Mouse (Mus musculus): ENCODE data around the gene Glra1. TPM values are rescaled to one million over a fixed set of nuclear protein-coding genes. Genes with fewer than 3 reads are reported as not detected.

The Glra1 gene
- polyA plus RNA-seq, 1 experiment from 2014 or later: 0.39 TPM

DNA sequence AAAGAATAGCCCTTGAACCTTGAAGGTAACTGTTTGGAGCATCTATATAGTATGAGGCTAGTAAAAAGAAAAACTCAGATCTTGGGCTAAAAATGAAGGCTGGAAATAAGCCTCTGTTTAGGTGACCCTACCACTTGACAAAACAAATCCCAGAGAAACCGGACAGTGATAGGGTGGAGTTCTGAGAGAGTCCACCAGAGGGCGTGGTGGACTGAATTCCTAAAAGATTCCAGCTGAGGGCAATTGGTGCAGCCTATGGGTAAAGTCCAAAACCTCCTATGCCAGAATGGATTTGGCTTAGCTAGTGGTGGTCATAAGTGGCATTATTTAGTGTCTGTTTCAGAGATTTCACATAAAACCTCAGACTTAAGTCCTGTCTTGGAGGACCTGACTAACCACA lies 36.9 kb downstream of the Glra1 start:
- no peaks in the 10 kb centered on the region for H3K9me3 ChIP-seq
- 15% methylated on average over 2 of the region's 2 CpGs for WGBS
- H3K27ac ChIP-seq (replicated peaks): no peak overlapping the region
- peak; percentile 53 for DNase-seq (ENCODE audit: low spot score)
- H3K4me3 ChIP-seq: no peak overlapping the region
- H3K4me1 ChIP-seq: peaks cover 9% of the 10 kb centered on the region
- no peaks in the 10 kb centered on the region for H3K27me3 ChIP-seq (replicated peaks; ENCODE audit: low read depth, poor library complexity, severe bottlenecking)
- no peaks in the 10 kb centered on the region for H3K36me3 ChIP-seq (replicated peaks)

DNA sequence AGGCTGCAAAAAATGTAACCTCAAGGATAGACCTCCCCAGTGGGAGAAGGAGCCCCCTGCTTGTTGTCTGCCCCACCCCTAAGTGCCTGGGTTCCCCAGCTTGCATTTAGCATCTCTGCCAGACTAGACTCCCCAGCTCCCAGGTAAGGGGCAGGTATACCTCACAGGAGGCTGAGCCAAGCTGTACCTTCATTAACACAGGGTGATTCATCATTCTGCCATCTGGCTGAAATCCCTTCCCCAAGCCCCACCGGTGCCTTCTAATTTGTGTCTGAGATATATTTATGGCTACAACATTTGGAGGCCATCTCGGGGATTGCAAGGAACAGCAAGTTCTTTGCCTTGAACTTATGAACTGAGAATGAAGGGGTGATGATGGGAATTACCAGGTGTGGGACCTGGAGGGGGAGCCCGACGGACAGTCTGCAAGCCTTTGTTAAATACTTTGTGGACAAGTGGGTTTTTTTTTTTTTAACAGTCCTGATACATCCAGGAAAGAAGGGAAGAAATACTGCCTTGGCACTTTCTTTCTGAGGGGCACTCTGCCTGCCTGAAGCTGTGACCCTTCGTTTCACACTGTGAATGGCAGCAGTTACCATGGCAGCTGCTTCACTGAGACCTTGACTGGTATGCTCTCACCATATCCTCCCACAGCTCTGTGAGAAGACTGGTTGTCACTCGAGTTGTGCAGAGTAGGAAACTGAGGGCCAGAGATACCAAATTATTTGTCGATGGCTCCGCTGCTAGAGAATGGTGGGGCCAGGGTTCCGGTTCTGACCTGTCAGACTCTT lies 41.5 kb downstream of the Glra1 start:
- Histone ChIP-seq H3K36me3 (replicated peaks) (no peaks in the 10 kb centered on the region), H3K4me3 (no peak overlapping the region), H3K9me3 (no peaks in the 10 kb centered on the region), H3K27me3 (replicated peaks; ENCODE audit: low read depth, poor library complexity, severe bottlenecking) (no peaks in the 10 kb centered on the region), H3K27ac (replicated peaks) (no peak overlapping the region), H3K4me1 (peaks cover 9% of the 10 kb centered on the region)
- no peak for DNase-seq (ENCODE audit: low spot score)
- 75% methylated on average over 9 of the region's 9 CpGs for WGBS

DNA sequence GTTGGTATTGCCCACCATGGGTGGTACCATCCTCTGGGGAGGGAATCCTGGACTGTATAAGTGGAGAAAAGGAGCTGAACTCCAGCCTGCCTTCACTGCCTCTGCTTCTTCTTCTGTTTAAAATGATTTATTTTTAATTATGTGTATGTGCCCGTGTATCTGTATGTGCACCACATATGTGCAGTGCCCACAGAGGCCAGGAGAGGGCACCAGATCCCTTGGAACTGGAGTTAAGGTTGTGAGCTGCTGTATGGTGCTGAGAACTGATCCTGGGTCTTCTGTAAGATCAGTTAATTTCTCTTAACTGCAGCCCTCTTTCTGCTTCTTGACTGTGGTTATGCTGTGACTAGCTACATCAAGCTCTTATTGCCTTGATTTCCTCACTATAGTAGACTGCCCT lies 62.3 kb downstream of the Glra1 start:
- Histone ChIP-seq H3K4me1 (no peaks in the 10 kb centered on the region), H3K4me3 (no peak overlapping the region), H3K27me3 (replicated peaks; ENCODE audit: low read depth, poor library complexity, severe bottlenecking) (no peaks in the 10 kb centered on the region), H3K9me3 (no peaks in the 10 kb centered on the region), H3K36me3 (replicated peaks) (no peaks in the 10 kb centered on the region), H3K27ac (replicated peaks) (no peak overlapping the region)
- no peak for DNase-seq (ENCODE audit: low spot score)
- 81% methylated on average over 1 of the region's 1 CpGs for WGBS

DNA sequence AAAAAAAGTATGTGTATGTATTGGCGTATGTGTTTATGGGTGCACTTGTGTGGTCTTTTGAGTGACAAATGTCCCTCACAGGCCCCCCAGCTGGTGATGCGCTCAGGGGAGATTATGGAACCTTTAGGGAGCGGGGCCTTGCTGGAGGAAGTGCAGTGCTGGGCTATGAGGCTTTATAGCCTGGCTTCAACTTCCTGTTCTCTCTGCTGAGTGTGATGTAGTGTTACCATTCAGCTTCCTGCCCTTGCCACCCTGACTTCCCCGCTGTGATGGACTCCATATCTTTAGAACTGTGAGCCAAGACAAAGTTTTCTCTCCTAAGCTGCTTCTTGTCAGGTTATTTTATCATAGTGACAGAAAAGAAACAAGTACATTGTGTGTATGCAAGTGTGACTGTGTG lies 65.3 kb downstream of the Glra1 start:
- Histone ChIP-seq H3K4me3 (no peak overlapping the region), H3K27ac (replicated peaks) (no peak overlapping the region), H3K4me1 (peaks cover 3% of the 10 kb centered on the region; the same call in 1 of the 2 replicates), H3K36me3 (replicated peaks) (no peaks in the 10 kb centered on the region), H3K27me3 (replicated peaks; ENCODE audit: low read depth, poor library complexity, severe bottlenecking) (no peaks in the 10 kb centered on the region), H3K9me3 (no peaks in the 10 kb centered on the region)
- WGBS: 69% methylated on average over 4 of the region's 4 CpGs
- no peak for DNase-seq (ENCODE audit: low spot score)

DNA sequence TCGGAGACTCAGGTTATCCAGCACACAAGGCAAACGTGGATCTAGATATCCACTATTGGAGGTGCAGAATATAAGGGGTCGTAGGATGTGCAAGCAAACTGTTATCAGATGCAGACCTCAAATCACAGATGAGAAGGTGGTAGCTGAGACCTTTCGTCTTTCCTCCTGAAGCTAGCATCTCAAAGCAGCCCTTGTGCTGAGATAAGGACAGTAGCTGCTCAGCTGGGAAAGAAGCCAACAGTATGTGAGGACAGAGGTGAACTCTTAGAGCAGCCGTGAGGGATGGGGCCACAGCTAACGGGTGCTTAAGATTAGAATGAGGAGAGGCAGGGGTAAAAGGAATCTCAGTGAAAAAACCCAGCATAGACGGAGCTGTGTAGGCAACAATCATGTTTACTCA lies 65.9 kb downstream of the Glra1 start:
- no peak overlapping the region for H3K4me3 ChIP-seq
- H3K27me3 ChIP-seq (replicated peaks; ENCODE audit: low read depth, poor library complexity, severe bottlenecking): no peaks in the 10 kb centered on the region
- DNase-seq (ENCODE audit: low spot score): no peak
- WGBS: 70% methylated on average over 7 of the region's 7 CpGs
- no peaks in the 10 kb centered on the region for H3K9me3 ChIP-seq
- H3K36me3 ChIP-seq (replicated peaks): no peaks in the 10 kb centered on the region
- H3K4me1 ChIP-seq: peaks cover 3% of the 10 kb centered on the region; the same call in 1 of the 2 replicates
- H3K27ac ChIP-seq (replicated peaks): no peak overlapping the region

DNA sequence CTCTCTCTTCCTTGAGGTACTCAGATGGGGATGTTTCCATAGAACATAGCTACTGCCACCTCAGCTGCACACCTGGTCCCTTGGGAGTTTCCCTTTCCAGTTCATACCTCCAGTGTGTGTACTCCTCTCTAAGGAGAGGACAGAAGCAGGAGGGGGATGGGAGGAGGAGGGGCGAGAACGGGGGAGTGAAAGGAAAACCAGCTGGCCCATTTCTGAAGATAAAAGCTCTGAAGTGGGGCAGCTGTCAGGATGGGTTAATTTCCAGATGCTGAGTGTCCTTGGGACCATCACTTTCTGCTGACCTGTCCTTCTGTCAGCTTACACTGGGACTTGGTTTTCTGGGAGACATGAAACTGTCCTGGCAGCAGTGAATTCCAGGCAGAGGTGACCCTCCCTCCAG lies 73.2 kb downstream of the Glra1 start:
- Histone ChIP-seq H3K27ac (replicated peaks) (no peak overlapping the region), H3K36me3 (replicated peaks) (no peaks in the 10 kb centered on the region), H3K27me3 (replicated peaks; ENCODE audit: low read depth, poor library complexity, severe bottlenecking) (no peaks in the 10 kb centered on the region), H3K9me3 (no peaks in the 10 kb centered on the region), H3K4me3 (no peak overlapping the region), H3K4me1 (peaks cover 3% of the 10 kb centered on the region; the same call in 1 of the 2 replicates)
- WGBS: 54% methylated on average over 2 of the region's 2 CpGs
- no peak for DNase-seq (ENCODE audit: low spot score)

DNA sequence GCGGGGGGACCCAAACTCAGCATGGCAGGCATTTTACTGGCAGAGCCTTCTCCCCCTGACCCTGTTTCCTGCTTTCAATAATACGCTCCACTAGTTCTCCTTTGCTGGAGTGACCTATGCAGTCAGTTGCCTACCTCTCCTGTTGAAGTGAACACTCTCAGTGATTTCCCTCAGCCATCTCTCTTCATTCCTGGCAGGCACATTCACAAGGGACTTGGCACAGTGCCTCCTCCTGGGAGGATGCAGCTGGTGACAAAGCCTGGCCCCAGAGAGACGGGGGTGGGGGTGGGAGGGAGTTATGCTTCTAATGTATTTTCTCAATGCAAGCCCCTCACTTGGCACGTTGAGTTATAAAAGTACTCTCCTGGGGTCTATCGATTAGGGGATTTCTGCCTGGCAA lies 74.6 kb downstream of the Glra1 start:
- Histone ChIP-seq H3K36me3 (replicated peaks) (no peaks in the 10 kb centered on the region), H3K4me1 (peaks cover 2% of the 10 kb centered on the region; the same call in 1 of the 2 replicates), H3K4me3 (no peak overlapping the region), H3K27me3 (replicated peaks; ENCODE audit: low read depth, poor library complexity, severe bottlenecking) (no peaks in the 10 kb centered on the region), H3K9me3 (no peaks in the 10 kb centered on the region), H3K27ac (replicated peaks) (no peak overlapping the region)
- no peak for DNase-seq (ENCODE audit: low spot score)
- WGBS: 80% methylated on average over 5 of the region's 5 CpGs

DNA sequence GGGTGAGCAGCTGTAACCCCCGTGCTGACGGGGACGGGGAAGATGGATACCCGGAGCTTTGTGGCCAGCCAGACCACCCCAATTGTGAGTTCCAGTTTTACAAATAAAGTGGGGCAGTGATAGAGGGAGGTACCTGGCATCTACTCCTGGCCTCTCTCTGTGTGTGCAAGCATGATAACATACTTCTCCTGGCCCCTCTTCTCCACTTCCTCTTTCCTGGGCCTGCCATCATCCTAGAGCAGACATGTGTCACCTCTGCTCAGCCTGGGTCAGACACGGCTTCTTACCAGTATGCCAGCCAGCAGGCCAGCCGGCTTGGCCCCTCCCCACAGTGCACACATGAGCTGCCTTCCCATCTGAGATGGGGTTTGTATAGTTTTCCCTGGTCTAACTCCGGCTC lies 77.3 kb downstream of the Glra1 start:
- no peak overlapping the region for H3K27ac ChIP-seq (replicated peaks)
- no peak for DNase-seq (ENCODE audit: low spot score)
- 89% methylated on average over 7 of the region's 7 CpGs for WGBS
- no peak overlapping the region for H3K4me3 ChIP-seq
- H3K4me1 ChIP-seq: no peaks in the 10 kb centered on the region
- no peaks in the 10 kb centered on the region for H3K27me3 ChIP-seq (replicated peaks; ENCODE audit: low read depth, poor library complexity, severe bottlenecking)
- H3K36me3 ChIP-seq (replicated peaks): no peaks in the 10 kb centered on the region
- no peaks in the 10 kb centered on the region for H3K9me3 ChIP-seq

DNA sequence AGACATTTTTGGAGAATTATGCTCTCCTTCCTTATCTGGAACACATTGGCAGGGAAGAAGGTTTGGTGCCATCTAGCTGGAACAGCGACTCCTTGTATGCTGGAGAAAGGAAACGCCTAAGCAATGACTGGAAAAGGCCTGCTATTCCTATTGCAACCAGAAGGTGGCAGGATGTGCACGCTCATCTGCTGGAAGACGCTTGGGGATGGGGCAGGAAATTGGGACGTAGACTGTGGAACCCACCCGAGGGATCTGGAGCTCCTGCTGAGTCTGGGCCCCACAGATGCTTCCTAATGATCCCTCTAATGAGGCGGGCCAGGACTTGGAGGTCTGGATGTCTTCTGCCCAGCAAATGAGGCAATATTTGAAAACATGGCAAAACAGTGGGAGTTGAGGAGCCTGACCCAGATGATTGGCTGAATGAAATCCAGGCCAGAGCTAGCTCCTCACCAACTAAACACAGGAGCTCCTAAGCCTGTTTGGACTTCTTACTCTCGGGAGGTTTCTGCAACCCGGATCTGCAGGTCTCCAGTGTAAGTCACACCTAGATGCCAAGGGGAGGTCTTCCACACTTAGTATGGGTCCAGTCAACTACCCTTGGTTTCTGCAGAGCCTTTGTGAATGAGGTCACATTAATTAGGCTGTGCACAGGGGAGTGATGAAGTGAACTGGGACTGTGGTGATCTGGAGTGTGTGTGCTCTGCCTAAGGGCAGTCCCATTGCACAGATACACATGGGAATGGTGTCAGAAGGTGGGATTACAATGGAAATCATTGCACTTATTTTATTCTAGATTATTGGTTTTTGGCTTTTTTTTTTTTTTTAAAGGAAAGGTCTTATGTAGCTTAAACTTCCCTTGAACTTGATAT lies 89.0 kb downstream of the Glra1 start:
- Histone ChIP-seq H3K9me3 (no peaks in the 10 kb centered on the region), H3K36me3 (replicated peaks) (0 out of 2 replicates have a peak, but pooled peaks cover 3% of the 10 kb centered on the region), H3K27ac (replicated peaks) (no peak overlapping the region), H3K27me3 (replicated peaks; ENCODE audit: low read depth, poor library complexity, severe bottlenecking) (no peaks in the 10 kb centered on the region), H3K4me3 (no peak overlapping the region), H3K4me1 (peaks cover 2% of the 10 kb centered on the region; the same call in 1 of the 2 replicates)
- DNase-seq (ENCODE audit: low spot score): peak; percentile 76
- 5% methylated on average over 9 of the region's 9 CpGs for WGBS

DNA sequence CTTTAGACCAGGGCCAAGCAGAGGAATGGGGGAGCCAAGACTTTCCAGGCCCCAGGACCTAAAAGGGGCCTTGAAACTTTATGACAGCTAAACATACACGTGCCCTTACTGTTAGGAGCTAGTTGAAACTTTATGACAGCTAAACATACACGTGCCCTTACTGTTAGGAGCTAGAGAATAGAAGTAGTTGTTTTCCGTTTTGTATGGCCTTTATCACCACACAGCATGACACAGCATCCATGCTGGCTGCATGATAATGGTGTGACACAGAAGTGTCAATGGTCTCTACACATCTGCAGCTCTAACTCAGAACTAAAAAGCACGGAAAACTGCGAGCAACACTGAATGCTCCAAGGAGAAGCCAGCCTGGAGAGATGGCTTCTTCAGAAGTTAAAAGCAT lies 90.3 kb downstream of the Glra1 start:
- no peak for DNase-seq (ENCODE audit: low spot score)
- Histone ChIP-seq H3K27ac (replicated peaks) (no peak overlapping the region), H3K36me3 (replicated peaks) (0 out of 2 replicates have a peak, but pooled peaks cover 3% of the 10 kb centered on the region), H3K4me3 (no peak overlapping the region), H3K9me3 (no peaks in the 10 kb centered on the region), H3K27me3 (replicated peaks; ENCODE audit: low read depth, poor library complexity, severe bottlenecking) (no peaks in the 10 kb centered on the region), H3K4me1 (peaks cover 2% of the 10 kb centered on the region; the same call in 1 of the 2 replicates)
- WGBS: 70% methylated on average over 5 of the region's 5 CpGs

DNA sequence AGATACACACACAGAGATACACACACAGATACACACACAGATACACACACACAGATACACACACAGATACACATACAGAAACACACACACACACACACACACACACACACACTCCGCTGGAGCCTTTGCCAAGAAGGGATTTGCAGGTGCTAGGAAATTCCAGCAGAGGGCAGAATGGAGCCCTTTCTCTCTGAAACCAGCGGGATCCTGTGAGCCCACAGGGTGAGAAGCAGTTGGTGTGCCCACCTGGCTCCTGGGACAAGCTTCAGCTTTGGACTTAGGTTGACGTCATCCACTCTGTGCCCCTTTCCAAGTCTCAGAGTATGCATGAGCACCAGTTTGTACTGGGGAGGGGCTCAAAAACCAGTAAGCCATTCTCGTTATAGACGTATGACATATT lies 96.6 kb downstream of the Glra1 start:
- no peaks in the 10 kb centered on the region for H3K27me3 ChIP-seq (replicated peaks; ENCODE audit: low read depth, poor library complexity, severe bottlenecking)
- H3K4me3 ChIP-seq: no peak overlapping the region
- WGBS: 52% methylated on average over 5 of the region's 5 CpGs
- H3K27ac ChIP-seq (replicated peaks): no peak overlapping the region
- H3K4me1 ChIP-seq: no peaks in the 10 kb centered on the region
- DNase-seq (ENCODE audit: low spot score): peak; percentile 42
- 0 out of 2 replicates have a peak, but pooled peaks cover 3% of the 10 kb centered on the region for H3K36me3 ChIP-seq (replicated peaks)
- no peaks in the 10 kb centered on the region for H3K9me3 ChIP-seq

DNA sequence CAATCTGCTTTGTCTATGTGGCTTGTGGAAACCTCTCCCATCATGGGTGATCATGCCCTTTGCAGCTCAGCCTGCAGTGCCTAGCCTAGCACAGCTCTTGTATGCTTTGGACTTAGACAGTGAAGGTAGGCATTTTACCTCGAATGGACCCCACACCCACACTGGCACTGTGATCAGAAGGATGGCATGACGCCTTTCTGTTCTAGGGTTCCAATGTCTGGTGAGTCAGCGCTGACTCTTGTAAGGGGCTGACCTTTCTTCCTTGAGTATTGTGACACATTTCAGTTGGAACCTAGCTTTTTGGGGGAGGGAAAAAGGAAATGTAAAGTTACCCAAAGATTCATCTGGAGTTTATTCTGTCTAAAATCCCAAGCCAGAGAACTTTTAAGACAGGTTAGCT lies 102.5 kb downstream of the Glra1 start:
- Histone ChIP-seq H3K4me3 (no peak overlapping the region), H3K27me3 (replicated peaks; ENCODE audit: low read depth, poor library complexity, severe bottlenecking) (no peaks in the 10 kb centered on the region), H3K36me3 (replicated peaks) (peaks cover 39% of the 10 kb centered on the region), H3K27ac (replicated peaks) (no peak overlapping the region), H3K9me3 (no peaks in the 10 kb centered on the region), H3K4me1 (no peaks in the 10 kb centered on the region)
- DNase-seq (ENCODE audit: low spot score): no peak
- WGBS: 91% methylated on average over 3 of the region's 3 CpGs

DNA sequence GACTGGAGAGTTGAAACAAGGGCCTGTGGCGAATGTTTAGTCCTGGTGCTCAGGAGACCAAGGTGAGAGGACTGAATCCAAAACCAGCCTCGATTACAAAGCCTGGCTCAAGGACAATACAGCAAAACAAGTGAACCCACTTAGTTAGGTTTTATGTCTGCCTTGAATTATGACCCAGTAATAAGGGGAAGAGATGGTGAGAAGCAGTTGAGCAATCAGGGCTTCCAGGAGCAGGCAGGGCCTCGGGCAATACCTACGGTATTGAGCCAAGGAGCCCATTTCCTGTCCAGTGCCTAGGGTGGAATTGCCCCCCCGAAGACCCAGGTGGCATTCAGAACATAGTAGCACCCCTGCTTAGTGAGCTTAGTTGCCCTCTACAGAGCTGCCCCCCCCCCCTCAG lies 105.1 kb downstream of the Glra1 start:
- Histone ChIP-seq H3K27ac (replicated peaks) (no peak overlapping the region), H3K4me1 (no peaks in the 10 kb centered on the region), H3K4me3 (no peak overlapping the region), H3K27me3 (replicated peaks; ENCODE audit: low read depth, poor library complexity, severe bottlenecking) (no peaks in the 10 kb centered on the region), H3K9me3 (no peaks in the 10 kb centered on the region), H3K36me3 (replicated peaks) (peaks cover 64% of the 10 kb centered on the region)
- DNase-seq (ENCODE audit: low spot score): no peak
- WGBS: 77% methylated on average over 5 of the region's 5 CpGs
